Mouse (Mus musculus) hindbrain, embryonic 11.5 days (tissue): ENCODE results near the gene Clpp. TPM values are rescaled to one million over a fixed set of nuclear protein-coding genes. Genes with fewer than 3 reads are reported as not detected.
A peak's percentile ranks its signal among the peaks of the same experiment; 100 is the strongest.

Experiments
- ATAC-seq: fragments of 200-750 bp; cut with Nextera tagmentation; 2 replicates; pipeline ENCODE4 v1.8.0; 2017; ENCODE audit warnings: mild to moderate bottlenecking, moderate TSS enrichment, moderate library complexity; ENCODE audit not compliant: low FRiP score
- DNase-seq: peaks from one replicate; pipeline ENCODE4 v3.0.0-alpha.2; 2015; ENCODE audit warnings: low spot score
- H3K27ac ChIP-seq: fragments of 300-500 bp; sonication (generic); 2 replicates; pipeline ENCODE4 v1.5.1; 2014; ENCODE audit warnings: mild to moderate bottlenecking, low read depth, low read length
- H3K27me3 ChIP-seq: fragments of 300-500 bp; sonication (generic); 2 replicates; pipeline ENCODE4 v1.6.1; 2014; ENCODE audit warnings: mild to moderate bottlenecking, low read length, moderate library complexity, mixed read lengths; ENCODE audit not compliant: control insufficient read depth, insufficient read depth
- H3K36me3 ChIP-seq: fragments of 300-500 bp; sonication (generic); 2 replicates; pipeline ENCODE4 v1.6.1; 2014; ENCODE audit warnings: mild to moderate bottlenecking, low read length, moderate library complexity, mixed read lengths; ENCODE audit not compliant: control insufficient read depth, insufficient read depth
- H3K4me1 ChIP-seq: fragments of 300-500 bp; sonication (generic); replicated peaks from 2 replicates; pipeline ENCODE4 v1.6.1; 2014; ENCODE audit warnings: low read length, mixed read lengths; ENCODE audit not compliant: control insufficient read depth, insufficient read depth
- H3K4me2 ChIP-seq: fragments of 300-500 bp; sonication (generic); replicated peaks from 2 replicates; pipeline ENCODE4 v1.6.1; 2014; ENCODE audit warnings: mild to moderate bottlenecking, low read depth, low read length
- H3K4me3 ChIP-seq: fragments of 300-500 bp; sonication (generic); 2 replicates; pipeline ENCODE4 v1.5.1; 2014; ENCODE audit warnings: low read depth, low read length
- H3K9ac ChIP-seq: fragments of 300-500 bp; sonication (generic); 2 replicates; pipeline ENCODE4 v1.6.1; 2014; ENCODE audit warnings: low read depth, low read length
- H3K9me3 ChIP-seq: fragments of 300-500 bp; sonication (generic); 2 replicates; pipeline ENCODE4 v1.6.1; 2016; ENCODE audit warnings: low read length; ENCODE audit not compliant: control insufficient read depth
- WGBS: fragments of 180-500 bp; shearing (Covaris S2); extraction: QIAGEN DNeasy Blood & Tissue Kit; methylation state at CpG from one replicate; pipeline ENCODE4 v1.1.7; 2014; 5-methylcytosine and 5-hydroxymethylcytosine counted together
- polyA plus RNA-seq: library from polyadenylated mRNA; unstranded; fragments of >200 nt; fragmentation: Nextera tagmentation; extraction: Ambion mirVana; gene quantifications from 2 replicates; pipeline ENCODE4 v1.2.1, GENCODE M21; 2014

Gene Clpp
- polyA plus RNA-seq, 1 experiment from 2014 or later = 152 TPM

DNA sequence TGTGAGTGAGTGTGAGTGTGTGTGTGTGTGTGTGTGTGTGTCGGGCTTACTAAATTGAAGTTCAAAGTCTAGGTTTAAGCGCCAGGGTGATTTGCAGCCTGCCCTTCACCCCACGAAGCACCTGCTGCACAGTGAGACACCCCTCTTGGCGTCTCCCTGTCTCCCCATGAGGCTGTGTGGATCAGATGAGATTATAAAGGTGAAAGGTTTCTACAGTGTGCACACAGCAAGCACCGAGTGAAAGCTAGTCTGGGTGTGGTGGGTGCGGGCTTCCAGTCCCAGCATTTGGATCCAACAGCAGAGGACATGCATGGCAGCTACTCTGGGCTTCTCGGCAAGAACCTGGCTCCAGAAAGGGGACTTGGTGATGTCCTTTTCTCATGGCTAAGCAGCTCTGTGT, 9.1 kb upstream of the Clpp start:
- Histone ChIP-seq H3K9ac (no peak overlapping the region), H3K9me3 (no peaks in the 10 kb centered on the region), H3K27me3 (no peaks in the 10 kb centered on the region), H3K36me3 (no peaks in the 10 kb centered on the region), H3K4me1 (no peaks in the 10 kb centered on the region), H3K4me3 (no peak overlapping the region), H3K4me2 (no peak overlapping the region), H3K27ac (no peak overlapping the region)
- DNase-seq = no peak
- WGBS = 84% methylated on average over 7 of the region's 7 CpGs
- ATAC-seq = no peak

DNA sequence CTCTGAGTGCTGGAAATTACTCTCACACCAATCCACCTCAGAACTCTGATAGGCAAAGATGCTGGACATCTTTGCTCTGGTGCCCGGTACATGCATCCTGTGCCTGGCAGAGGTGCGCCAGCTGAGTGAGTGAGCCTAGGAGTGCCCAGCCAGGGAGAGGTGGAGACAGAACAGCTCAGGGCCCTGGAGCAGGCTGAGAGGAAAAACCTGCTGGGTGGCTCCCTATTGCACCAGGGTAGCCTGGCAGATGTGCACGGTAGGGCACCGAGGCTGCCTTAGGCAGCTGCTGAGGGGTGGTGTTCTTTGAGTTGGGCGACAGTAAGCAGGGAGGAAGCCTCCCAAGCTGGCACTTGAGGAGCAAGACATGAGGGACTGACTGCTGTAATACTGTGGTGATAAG, 8.1 kb upstream of the Clpp start, which contains the start of gene Acer1:
TSS of gene Acer1 (minus strand) at position 114 of the 400 bp plus-strand sequence.
- no peak for DNase-seq
- Histone ChIP-seq H3K4me1 (no peaks in the 10 kb centered on the region), H3K27me3 (no peaks in the 10 kb centered on the region), H3K9ac (no peak within 1 kb of the TSS), H3K27ac (no peak within 1 kb of the TSS), H3K36me3 (no peaks in the 10 kb centered on the region), H3K4me2 (no peak within 1 kb of the TSS), H3K4me3 (no peak within 1 kb of the TSS), H3K9me3 (no peaks in the 10 kb centered on the region)
- WGBS = 78% methylated on average over 5 of the region's 5 CpGs
- ATAC-seq = no peak

DNA sequence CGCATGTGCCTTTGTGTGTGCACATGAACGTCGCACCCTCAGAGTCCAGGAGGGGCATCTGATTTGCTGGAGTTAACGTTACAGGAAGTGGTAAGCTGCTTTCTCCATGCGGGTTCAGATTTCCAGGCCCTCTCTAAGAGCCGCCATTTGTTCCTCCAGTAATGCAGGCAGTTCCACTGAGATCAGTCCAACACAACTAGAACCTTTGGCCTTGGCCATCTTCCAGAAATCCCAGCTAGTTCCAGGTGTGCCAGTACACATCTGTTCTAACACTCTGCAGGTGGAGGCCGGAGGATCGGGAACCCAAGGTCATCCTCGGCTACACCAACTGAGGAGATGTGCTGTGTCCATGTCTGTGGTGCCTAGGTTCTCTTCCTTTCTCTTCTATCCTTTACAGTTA, 5.2 kb upstream of the Clpp start:
- H3K27ac ChIP-seq = no peak overlapping the region
- no peak for DNase-seq
- H3K4me3 ChIP-seq = no peak overlapping the region
- no peaks in the 10 kb centered on the region for H3K36me3 ChIP-seq
- ATAC-seq = no peak
- no peak overlapping the region for H3K9ac ChIP-seq
- WGBS = 82% methylated on average over 9 of the region's 9 CpGs
- no peaks in the 10 kb centered on the region for H3K27me3 ChIP-seq
- no peak overlapping the region for H3K4me2 ChIP-seq
- no peaks in the 10 kb centered on the region for H3K4me1 ChIP-seq
- H3K9me3 ChIP-seq = no peaks in the 10 kb centered on the region

DNA sequence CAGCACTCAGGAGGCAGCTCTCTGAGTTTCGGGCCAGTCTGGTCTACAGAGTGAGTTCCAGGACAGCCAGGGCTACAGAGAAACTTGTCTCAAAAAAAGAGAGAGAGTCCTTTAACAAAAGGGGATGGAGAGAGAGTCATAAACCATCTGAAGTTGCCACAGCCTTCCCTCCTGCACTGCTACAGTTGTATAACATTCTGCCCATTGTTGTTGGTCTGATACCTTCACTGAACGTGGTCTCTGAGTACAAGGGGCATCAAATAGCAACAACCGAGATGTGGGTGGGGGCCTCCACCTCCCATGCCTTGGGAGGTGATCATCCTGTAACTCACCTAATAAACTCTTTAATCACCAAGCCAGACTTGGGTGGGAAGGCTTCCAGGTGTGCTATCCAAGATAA, 4.4 kb upstream of the Clpp start:
- Histone ChIP-seq H3K4me1 (no peaks in the 10 kb centered on the region), H3K36me3 (no peaks in the 10 kb centered on the region), H3K9ac (no peak overlapping the region), H3K27ac (no peak overlapping the region), H3K4me3 (no peak overlapping the region), H3K9me3 (no peaks in the 10 kb centered on the region), H3K27me3 (no peaks in the 10 kb centered on the region), H3K4me2 (no peak overlapping the region)
- DNase-seq (no peak), ATAC-seq (no peak)
- WGBS = 75% methylated on average over 3 of the region's 3 CpGs

DNA sequence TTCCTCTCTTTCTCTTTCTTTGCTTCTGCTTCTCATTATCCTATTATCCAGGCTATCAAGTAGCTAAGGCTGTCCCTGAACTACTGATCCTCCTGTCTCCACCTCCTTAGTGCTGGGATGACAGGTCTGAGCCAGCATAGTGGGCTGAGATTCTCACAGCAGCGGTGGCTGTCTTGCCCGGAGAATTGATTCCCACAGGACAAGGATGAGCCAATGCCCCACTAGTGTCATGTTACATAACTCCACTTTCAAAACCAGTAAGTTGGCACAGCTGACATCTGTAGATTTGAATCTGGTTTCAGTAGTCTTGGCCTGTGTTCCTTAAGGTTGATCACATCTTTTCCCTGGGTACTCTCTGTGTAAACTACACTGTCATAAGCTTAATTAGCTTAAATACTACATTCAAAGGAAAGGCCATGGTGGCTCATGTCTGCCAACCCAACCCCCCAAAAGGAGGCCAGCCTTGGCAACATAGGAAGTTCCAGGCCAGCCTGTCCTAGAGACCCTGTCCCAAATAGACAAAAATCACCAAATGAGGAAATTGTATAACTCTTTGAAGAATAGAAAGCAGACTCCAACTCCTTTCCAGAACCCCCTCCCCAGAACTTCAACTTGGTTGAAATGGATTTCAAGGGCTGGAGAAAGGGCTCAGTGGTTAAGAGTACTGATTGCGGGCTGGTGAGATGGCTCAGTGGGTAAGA, 3.9 kb upstream of the Clpp start:
- DNase-seq (no peak), ATAC-seq (no peak)
- Histone ChIP-seq H3K4me1 (peaks cover 5% of the 10 kb centered on the region; the same call in 1 of the 2 replicates), H3K4me3 (no peak overlapping the region), H3K27me3 (no peaks in the 10 kb centered on the region; the same call in 1 of the 2 replicates), H3K36me3 (no peaks in the 10 kb centered on the region), H3K9me3 (no peaks in the 10 kb centered on the region), H3K9ac (no peak overlapping the region), H3K27ac (no peak overlapping the region), H3K4me2 (no peak overlapping the region)
- WGBS = 90% methylated on average over 3 of the region's 3 CpGs

DNA sequence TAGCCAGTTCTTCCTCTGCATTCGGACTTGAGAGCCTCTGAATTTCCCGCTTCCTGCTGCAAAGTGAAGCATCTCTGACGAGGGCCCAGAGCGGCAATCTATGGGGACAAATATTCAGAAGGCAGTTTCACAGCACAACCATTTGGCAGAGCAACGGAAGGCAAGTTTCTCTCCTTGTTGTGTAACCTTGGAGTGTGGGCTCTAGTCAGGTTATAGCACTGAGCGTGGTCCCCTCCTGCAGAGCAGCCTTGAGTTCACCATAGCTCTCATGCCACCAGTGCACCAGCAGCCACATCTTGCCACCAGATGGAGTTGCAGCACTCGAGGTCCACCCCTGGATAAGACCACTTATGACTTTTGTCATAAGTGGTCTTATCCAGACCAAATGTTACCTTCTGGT, 1.7 kb upstream of the Clpp start:
- DNase-seq (no peak), ATAC-seq (no peak)
- Histone ChIP-seq H3K4me2 (no peak overlapping the region), H3K4me3 (no peak overlapping the region), H3K4me1 (peaks cover 6% of the 10 kb centered on the region; the same call in 1 of the 2 replicates), H3K27me3 (no peaks in the 10 kb centered on the region; the same call in 1 of the 2 replicates), H3K9ac (no peak overlapping the region), H3K9me3 (no peaks in the 10 kb centered on the region), H3K27ac (no peak overlapping the region), H3K36me3 (peaks cover 2% of the 10 kb centered on the region; the same call in 1 of the 2 replicates)
- WGBS = 90% methylated on average over 7 of the region's 7 CpGs

DNA sequence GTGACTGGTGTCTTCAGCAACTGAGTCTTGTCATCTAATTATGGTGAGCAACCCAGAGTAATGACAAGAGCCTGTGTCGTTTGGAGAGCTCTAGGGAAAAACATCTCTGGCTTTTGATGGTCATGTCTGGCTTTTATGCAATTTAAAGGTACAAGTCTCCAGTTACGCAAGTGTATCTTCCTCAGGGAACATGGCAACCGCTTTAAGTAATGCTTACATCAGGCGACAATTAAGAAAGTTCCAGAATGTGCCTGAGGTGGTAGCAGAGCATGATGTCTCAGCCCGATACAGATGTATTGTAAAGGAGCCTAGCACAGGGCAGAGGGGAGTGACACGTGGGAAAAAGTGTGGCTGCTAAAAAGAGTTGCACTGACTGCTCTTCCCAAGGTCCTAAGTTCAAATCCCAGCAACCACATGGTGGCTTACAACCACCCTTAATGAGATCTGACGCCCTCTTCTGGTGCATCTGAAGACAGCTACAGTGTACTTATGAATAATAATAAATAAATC, 1.1 kb upstream of the Clpp start:
- no peaks in the 10 kb centered on the region for H3K9me3 ChIP-seq
- no peak for ATAC-seq
- peak overlapping the region; percentile 57 for H3K4me2 ChIP-seq
- H3K36me3 ChIP-seq = peaks cover 6% of the 10 kb centered on the region; the same call in 1 of the 2 replicates
- no peak for DNase-seq
- peak overlapping the region; percentile 3; the same call in 1 of the 2 replicates for H3K9ac ChIP-seq
- no peaks in the 10 kb centered on the region; the same call in 1 of the 2 replicates for H3K27me3 ChIP-seq
- peaks cover 6% of the 10 kb centered on the region; the same call in 1 of the 2 replicates for H3K4me1 ChIP-seq
- WGBS = 79% methylated on average over 7 of the region's 7 CpGs
- H3K4me3 ChIP-seq = peak overlapping the region; percentile 67; the same call in 1 of the 2 replicates
- H3K27ac ChIP-seq = no peak overlapping the region

DNA sequence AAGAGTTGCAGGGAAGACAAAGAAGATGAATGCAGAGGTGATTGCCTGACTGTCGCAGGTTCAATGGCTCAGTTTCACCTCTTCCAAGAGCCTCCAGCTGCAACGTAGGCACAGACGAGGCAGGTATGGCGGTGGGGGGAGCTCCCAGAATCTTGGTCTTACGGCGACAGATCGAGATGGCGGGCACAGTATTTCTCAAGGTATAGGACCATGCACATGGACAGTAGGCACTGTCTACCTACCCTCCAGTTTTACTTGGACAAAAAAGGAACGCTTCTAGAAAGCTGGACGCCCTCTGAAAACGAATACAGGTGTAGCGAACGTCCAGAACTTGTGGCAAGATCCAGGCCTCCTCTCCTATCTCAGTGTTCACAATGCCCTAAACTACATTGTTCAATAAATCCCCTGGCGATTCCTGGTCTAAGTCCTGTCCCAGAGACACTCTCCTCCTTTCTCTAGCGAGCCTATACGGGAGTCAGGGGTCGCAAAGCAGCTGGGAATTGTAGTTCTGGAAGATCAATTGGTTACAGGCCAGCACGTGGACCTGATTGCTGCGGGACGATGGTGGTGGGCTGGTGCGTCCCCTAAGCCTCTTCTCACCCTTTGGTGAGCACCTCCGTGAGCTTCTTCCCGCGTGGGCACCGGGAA, 514 bp upstream of the Clpp start:
- peak overlapping the region; percentile 59; the same call in 1 of the 2 replicates for H3K27ac ChIP-seq
- peak overlapping the region; percentile 67 for H3K4me3 ChIP-seq
- peaks cover 6% of the 10 kb centered on the region; the same call in 1 of the 2 replicates for H3K36me3 ChIP-seq
- peak overlapping the region; percentile 57 for H3K4me2 ChIP-seq
- peaks cover 6% of the 10 kb centered on the region; the same call in 1 of the 2 replicates for H3K4me1 ChIP-seq
- H3K27me3 ChIP-seq = no peaks in the 10 kb centered on the region; the same call in 1 of the 2 replicates
- peak overlapping the region; percentile 70 for H3K9ac ChIP-seq
- 4% methylated on average over 25 of the region's 25 CpGs for WGBS
- peak; percentile 87 for DNase-seq
- ATAC-seq = peak; percentile 95
- H3K9me3 ChIP-seq = no peaks in the 10 kb centered on the region
